Mouse (Mus musculus) olfactory bulb, adult 2 months (tissue): ENCODE measurements around the gene Tspan33.

Experiments used
- CTCF ChIP-seq: fragments of 200-500 bp; IDR thresholded peaks from 2 replicates; pipeline ENCODE4 v1.5.1; 2012; ENCODE audit warnings: low read depth, mild to moderate bottlenecking, low read length, moderate library complexity; ENCODE audit not compliant: insufficient read depth
- POLR2A ChIP-seq: fragments of 200-500 bp; IDR thresholded peaks from 2 replicates; pipeline ENCODE4 v1.6.1; 2012; ENCODE audit warnings: mild to moderate bottlenecking, low read depth, low read length, moderate library complexity; ENCODE audit not compliant: insufficient read depth

DNA sequence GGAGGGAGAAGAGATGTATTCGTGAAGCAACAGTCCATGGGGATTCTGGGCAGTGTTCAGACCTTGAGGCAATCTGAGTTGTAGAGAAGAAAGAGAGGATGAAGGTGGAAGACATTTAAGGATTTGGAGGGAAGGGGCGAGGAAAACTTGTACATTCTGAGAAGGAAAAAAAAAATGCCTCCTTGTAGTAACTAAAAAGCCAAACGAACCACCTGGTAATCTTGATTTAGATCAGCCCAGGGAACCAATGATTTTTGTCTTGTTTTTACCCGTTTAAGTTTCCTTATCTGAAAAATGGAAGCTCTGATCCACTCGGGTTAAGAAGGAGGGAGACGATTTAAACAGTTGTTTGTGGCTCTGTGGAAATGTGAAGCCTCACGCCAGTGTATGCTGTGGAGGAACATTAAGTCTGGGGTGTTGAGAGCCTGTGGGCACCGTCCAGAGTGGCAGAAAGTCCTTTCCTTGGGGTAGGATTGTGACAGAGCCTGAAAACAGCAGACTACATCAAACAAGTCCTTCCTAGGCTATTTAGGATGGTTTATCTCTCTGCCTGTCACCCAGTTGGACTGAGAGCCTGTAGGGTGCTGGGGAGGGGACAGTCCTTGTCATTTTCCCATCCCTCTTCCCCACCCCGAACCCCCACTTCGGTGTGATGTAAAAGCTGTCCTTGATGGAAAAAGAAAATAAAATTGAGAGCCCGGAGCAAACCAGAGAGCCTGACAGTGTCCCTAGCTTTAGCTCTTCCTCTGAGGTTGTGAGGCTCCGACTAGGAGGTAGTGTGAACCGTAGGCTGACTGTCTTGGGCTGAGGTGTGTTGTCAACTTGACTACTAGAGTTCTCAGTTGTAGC, 42.8 kb downstream of the Tspan33 start:
- TF ChIP-seq CTCF: no peak
- TF ChIP-seq POLR2A: no peak
